Mouse (Mus musculus) megakaryocyte progenitor cell, adult 5-6 weeks (primary cell): ENCODE results near the gene Adgrb2. TPM values are rescaled to one million over a fixed set of nuclear protein-coding genes. Genes with fewer than 3 reads are reported as not detected.
A peak's percentile ranks its signal among the peaks of the same experiment; 100 is the strongest.

Experiments
- ATAC-seq: replicated peaks from 2 replicates; pipeline ENCODE4 v1.8.0; 2016; ENCODE audit warnings: mild to moderate bottlenecking, moderate TSS enrichment, inconsistent platforms; ENCODE audit not compliant: poor library complexity
- total RNA-seq, 2 experiments: library from RNA; stranded (forward) in 1 of 2; stranded (reverse) in 1 of 2; fragments of 157-497, 149-512 nt in 1 of 2; fragments of 200-1000 nt in 1 of 2; gene quantifications; 2 replicates each; pipeline versions ENCODE4 v1.2.3 to v1.2.4; 2015 to 2017

Gene Adgrb2
- total RNA-seq, 2 experiments from 2014 or later: not detected

DNA sequence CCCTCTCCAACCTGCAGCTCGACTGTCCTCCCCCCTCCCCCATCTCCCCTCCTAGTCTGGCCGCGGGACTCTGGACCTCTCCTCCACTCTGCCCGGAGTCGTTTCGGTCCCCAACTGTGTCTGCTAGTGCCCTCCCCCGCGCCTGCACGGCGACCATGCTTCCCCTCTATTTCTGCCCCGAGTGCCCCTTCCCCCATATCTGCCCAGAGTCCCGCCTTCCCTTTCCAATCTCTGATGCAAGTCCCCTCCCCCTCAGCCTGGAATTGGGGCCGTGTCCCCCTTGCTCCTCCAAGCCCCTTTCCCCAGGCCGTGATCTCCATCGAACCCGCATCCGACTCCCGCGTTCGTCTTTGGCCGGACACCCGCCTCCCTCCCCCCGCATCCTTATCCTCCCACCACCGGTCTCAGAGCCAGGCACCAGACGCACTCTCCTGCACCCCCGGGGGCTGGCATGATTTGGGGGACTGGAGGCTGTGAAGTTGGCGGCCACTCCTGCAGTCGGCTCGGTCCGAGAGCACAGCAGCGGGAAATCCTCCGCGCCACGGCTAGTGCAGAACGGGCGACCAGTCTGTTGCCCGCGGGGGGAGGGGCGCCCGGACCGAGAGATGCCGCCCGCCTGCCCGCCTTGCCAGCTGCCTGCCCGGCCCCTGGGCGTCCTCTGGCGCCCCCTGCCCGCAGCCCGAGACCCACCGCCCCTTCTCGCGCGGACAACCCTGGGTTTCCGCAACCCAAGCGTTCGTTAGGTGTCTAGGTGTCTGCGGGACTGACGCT lies 1.2 kb downstream of the Adgrb2 start:
- ATAC-seq: no peak

DNA sequence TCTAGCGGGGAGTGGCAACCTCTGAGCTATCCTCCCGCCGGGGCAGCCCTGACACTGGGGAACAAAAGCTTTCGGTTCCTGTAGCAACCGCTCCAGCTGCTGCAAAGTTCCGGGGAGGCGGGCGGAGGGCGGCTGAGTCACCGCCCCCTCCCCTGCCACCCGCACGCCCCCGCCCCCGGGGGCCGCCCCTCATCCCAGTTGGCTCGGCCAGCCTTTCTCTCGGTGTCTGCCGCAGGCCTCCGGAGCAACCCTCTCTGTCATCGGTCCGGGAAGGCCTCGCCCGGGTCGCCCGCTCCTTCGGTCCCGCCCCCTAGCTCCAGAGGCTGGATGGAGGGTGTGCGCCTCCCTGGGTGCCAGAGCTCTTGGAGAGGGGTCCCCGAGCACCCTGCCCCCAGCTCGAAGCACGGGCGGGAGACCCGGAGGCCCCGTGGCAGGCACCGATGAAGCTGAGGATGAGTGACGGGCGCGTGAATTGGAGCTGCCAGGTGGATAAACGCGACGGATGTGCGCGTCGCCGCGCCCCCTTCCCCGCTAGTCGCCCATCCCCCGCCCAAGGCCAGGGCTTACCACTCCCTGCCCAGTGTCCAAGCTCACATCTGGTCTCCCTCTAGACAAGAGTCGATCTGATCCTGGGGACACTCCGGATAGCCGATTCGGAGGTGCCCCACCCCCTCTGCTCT lies 3.3 kb downstream of the Adgrb2 start:
- peak; percentile 42 for ATAC-seq

DNA sequence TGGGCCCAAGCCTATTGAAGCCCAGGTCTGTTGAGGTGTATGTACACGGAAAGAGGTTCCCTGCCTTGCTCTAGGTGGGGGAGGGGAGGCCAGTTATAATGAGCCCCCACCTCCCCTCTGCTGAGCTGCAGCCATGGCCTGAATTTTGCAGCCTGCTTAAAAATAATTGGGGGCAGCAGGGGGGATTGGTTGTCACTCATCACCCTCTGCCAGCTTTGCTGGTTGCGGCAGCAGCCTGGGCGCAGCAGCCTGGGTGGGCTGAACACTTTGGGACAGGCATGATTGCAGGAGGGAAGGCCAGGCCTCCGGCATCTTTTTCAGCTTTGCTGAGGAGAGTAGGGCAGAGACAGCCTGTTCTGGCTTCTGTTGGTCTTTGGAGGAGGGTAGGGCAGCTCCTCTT lies 5.3 kb downstream of the Adgrb2 start:
- ATAC-seq: no peak

DNA sequence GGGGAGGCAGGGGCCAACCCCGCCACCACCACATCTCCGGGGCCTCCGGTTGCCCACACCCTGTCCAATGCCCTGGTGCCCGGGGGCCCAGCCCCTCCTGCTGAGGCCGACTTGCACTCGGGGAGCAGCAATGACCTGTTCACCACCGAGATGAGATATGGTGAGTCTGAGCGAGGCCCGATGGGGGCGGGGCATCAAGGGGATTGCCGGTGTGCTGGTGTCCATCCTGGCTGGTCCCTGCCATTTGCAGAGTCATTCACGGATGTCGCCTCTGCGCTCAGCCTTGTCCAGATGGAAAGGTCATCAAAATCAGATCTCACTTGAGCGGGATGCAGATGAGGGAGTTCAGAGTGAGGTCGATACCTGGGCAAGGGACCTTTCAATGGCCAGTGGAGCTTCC lies 8.1 kb downstream of the Adgrb2 start:
- no peak for ATAC-seq

DNA sequence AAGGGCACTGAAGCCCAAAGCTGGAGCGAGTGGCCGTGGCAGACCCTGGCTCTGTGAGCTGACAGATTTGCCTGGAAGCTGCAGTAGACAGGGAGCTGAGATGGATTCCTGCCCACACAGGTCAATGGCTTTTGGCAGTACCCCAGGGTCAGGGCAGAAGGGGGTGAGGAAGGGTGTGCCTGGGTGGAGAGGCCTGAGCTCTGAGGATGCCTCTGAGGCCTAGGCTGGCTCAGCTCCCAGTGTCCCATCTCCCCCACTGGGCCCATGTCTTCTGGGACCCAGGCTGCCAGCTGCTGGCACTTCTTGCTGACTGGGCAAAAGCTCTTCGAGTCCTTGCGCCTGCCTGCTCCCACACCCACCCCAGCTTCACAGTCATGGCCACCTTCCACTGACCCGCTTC lies 8.5 kb downstream of the Adgrb2 start:
- ATAC-seq: no peak

DNA sequence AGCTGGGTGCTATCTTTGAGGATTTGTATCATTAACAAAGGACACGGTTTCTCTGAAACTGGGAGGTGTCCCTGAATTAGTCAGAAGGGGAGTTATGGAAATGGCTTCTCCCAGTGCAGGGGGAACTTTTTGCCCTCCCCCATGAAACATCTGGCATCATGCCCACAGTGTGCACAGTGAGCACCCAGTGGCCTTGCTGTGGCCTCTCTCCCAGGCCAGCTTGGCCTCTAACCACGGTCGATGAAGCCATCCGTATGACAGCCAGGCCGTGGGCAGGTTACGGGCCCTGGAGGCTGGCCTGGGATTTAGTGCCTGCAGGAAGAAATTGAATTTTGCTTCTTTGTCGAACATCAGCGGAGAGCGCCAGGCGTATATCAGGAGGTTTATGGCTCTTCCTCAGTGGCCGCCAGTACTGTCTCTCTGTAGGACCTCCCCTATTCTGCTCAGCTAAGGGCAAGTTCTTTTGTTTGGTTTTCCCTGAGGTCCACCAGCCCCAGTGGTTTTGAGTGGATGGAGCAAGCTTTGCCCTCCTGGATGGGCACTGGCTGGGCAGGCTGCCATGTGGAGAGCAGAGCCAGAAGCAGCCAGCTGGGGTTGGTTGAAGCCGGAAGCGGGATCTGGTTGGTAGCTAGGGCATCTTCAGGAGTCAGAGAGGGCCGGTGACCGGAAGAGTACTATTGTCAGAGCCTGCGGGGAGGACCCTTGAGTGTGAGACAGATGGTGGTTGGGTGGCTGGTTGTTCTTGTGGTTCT lies 9.4 kb downstream of the Adgrb2 start:
- no peak for ATAC-seq

DNA sequence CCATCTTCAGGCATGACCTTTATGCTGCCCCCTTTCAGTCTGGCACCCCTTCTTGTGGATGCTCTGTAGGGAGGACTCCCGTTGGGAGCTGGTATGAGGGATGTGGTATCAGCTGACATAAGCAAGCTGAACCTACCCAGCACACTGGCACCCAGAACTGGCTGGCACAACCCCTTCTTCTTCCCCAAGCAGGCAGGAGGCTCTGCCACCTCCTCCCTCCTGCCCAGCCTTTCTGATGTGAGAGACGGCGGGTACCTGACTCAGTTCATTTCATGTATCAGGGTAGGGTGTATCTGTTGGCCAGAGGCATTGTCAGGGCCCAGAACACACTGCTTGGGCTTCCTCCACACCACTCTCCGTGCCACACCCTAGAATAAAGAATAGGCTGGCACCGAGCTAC lies 10.1 kb downstream of the Adgrb2 start:
- no peak for ATAC-seq

DNA sequence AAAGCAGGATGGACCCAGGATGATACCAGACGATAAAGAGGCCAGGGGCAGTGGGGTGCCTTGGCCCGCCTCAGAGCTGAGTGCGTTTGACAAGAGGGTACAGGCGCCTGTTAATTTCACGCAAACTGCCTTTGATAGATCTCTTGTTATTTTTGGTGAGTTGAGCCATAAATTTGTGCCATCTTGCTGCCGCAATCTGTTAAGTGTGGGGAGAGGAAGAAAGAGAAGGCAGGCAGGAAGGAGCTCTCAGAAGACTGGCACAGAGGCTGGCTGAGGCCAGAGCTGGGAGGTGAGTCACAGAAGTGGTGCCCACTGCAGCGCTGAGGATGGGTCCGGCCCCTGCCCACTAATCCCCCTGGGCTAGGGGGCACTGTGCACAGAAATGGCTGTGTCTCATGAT lies 10.6 kb downstream of the Adgrb2 start:
- no peak for ATAC-seq

DNA sequence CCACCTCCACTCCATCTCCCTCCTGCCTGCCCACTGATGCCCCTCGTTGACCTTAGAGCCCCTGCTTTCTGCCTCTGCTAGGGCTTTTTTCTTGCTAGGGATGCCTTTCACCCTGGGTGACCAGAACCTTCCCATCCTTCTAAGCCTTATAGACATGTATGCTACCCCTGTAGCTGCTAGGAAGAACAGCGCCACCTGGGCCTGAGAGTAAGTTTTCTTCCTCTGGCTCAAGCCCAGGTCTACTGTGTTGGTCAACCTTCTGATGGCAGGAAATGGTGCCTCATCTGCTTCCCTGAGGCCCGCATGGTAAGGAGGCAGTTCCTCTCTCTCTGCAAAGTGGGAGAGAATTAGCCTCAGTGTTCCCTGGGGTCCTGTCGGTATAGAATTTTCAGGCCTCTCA lies 11.3 kb downstream of the Adgrb2 start:
- ATAC-seq: peak; percentile 63; the same call in 1 of the 2 replicates

DNA sequence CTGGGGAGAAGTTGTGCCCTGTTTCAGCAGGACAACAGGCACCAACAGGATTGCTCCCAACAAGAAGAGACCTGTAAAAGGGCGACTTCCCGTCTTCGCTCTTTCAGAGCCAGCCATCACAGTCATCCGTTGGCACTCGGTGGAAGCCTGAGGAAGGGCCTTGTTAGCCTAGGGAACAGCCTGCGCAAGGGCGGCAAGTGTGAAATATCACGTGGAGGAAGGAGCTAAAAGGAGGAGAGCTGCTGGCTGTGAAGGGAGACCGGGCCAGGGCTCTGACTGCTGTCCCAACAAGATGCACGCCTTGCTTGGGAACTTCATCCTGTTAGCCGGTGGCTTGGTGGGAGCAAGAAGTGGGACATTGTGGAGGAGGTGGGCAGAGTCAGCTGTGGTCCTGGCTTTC lies 13.5 kb downstream of the Adgrb2 start:
- no peak for ATAC-seq

DNA sequence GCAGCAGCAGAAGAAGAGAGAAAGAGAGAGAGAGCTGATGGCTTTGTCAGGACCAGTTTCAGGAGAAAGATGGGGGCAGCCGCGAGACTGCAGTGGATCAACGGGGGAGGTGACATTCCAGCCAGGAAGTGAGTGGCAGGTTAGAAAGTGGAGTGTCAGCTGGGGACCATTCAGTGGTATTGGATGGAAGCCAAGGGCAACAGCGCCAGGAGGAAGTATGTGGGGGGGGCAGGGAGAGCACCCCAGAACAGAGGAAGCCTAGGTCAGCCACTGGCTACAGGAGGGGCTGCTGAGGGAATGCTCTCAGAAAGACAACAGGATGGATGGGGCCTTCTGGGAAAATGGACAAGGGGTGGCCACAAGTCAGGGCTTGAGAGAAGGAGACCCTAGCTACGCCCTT lies 17.0 kb downstream of the Adgrb2 start:
- ATAC-seq: 0 out of 2 replicates have a peak, but pooled peaks have one; percentile 35

DNA sequence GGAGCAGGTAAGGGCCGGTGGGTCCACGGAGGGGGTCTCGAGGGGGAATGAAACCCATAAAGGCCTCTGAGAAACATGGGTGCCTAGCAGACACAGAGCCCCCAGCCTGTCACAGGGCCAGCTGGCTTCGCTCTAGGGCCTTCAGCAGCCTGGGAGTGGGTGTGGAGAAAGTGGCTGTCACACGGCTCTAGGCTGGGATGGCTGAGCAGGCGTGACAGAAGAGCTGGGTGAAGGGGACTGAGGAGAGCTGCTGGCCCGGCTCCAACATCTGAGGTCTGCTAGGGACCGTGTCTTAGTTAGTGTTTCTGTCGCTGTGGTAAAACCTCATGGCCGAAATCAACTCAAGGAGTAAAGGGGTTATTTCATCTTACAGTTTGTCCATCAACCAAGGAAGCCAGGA lies 17.5 kb downstream of the Adgrb2 start:
- ATAC-seq: no peak

DNA sequence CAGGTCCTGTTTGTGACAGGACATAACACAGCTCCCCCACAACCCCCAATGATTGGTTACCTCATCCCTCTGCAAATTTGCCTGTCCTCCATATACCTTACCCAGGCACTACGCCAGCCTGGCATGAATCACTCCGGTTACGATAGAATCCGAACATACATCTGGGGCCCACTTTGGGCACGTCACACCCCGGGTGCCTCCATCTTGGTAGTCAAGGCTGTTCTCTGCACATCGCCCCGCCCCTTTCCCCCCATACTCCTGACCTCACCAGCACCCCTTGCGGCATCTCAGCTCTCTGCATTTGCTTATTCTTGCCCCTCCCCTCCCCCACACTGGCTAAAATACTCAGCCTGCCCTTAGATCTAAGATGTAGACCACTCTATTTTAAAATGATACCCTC lies 20.9 kb downstream of the Adgrb2 start:
- ATAC-seq: 0 out of 2 replicates have a peak, but pooled peaks have one; percentile 24

DNA sequence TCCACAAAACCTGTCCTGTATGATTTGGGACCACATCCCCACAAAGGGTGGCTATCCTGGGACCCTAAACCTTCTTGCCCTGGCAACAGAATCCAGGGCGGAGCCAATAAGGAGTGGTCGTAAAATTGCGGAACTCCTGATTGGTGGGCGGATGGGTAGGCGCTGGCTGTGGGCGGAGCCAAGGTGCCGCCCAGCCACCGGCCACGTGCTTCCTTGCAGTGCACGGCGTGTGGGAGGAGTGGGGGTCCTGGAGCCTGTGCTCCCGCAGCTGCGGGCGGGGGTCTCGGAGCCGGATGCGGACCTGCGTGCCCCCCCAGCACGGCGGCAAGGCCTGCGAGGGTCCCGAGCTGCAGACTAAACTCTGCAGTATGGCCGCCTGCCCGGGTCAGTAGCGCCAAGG lies 21.9 kb downstream of the Adgrb2 start:
- peak; percentile 79 for ATAC-seq

DNA sequence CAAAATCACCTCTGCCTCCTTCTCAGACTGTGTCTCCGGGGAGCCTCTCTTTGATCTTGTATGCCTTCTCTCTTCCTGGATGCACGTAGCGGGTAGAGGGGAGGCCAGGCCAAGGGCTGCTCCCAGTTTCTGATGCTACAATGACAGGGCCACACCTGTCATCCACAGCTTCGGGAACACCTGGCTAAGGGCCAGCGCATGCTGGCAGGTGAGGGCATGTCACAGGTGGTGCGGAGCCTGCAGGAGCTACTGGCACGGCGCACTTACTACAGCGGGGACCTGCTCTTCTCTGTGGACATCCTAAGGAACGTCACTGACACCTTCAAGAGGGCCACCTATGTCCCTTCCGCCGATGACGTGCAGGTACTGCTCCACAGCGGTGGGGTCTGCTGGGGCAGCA lies 24.4 kb downstream of the Adgrb2 start:
- ATAC-seq: no peak

DNA sequence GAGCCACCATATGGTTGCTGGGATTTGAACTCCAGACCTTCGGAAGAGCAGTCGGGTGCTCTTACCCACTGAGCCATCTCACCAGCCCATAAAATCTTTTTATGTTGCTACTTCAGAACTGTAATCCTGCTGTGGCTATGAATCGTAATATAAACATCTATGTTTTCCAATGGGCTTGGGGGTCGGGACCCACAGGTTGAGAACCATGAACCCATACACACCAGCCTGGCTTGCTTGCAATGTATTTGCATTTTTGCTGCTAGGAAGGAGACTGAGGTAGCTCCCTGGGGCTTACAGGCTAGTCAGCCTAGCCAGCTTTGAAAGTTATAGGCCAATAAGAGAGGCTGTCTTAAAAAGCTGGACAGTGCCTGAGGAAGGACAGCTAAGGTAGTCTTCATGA lies 26.1 kb downstream of the Adgrb2 start:
- no peak for ATAC-seq

DNA sequence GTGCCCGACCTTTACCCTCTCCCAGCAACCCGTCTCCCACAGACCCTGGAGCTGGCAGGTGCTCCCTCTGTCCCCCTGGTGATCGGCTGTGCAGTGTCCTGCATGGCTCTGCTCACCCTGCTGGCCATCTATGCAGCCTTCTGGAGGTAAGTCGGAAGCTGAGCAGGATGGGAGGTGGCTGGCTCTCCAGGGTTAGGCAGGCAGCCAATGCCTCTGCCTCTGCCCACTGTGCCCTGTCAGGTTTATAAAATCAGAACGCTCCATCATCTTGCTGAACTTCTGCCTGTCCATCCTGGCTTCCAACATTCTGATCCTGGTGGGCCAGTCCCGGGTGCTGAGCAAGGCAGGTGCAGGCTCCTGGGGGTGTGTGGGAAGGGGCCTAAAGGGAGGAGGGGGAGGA lies 27.6 kb downstream of the Adgrb2 start:
- no peak for ATAC-seq

DNA sequence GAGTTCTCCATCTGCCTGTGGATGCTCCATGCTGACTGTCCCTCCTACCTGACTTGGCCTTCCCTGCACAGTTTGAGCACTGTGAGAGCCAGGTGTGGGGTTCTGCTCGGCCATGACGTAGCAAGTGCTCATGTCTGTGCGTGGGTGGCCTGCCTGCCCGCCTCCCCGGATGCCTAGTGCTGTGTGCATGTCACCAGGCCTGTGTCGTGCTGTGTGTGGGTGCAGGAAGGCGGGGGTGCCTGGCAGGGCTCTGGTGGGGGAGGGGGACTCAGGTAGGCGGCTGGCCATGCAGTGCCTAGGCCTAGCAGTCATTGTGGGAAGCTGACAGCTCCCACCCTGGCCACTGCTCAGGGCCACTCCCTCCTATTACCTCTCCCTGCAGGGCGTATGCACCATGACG lies 28.4 kb downstream of the Adgrb2 start:
- ATAC-seq: peak; percentile 43; the same call in 1 of the 2 replicates

DNA sequence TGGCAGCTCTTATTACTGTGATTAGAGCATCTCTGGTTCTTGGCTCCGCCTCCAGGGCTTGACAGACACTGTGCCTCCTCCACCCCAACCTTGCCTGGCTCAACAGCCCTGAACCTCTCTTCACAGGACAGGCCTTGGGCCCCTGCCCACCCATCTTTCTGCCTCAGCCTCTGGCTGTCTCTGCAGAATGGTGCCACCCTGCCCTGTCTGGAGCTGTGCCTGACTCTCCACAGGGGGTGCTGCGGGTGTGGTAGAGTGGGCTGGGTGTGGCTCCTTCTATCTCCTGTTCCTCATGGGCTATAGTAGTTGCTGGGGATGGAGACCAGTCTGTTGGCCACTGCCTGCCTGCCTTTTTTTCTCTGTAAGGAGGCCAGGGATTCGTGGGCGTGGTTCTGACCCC lies 31.3 kb downstream of the Adgrb2 start:
- peak; percentile 50; the same call in 1 of the 2 replicates for ATAC-seq

DNA sequence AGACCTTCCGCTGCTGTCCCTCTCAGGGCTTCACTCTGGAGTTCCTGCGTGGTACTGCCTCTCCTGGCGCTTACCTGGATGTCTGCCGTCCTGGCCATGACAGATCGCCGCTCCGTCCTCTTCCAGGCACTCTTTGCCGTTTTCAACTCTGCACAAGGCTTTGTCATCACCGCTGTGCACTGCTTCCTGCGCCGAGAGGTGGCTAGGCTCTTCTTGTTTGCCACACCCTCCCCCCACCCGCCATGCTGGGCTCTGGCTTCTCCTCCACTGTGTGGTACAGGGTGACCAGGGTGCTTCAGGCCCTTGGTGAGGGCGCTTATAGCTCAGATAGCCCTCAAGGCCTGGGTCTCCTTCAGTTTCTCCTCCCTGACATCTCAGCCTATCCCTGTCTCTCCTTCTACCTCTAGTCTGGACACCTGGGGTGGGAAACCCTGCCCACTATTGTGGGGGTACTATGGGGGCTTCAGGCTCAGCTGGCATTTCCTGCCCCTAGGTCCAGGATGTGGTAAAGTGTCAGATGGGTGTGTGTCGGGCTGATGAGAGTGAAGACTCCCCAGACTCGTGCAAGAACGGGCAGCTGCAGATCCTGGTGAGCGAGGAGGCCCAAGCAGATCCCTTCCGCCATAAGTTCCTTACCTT lies 32.5 kb downstream of the Adgrb2 start:
- ATAC-seq: no peak

DNA sequence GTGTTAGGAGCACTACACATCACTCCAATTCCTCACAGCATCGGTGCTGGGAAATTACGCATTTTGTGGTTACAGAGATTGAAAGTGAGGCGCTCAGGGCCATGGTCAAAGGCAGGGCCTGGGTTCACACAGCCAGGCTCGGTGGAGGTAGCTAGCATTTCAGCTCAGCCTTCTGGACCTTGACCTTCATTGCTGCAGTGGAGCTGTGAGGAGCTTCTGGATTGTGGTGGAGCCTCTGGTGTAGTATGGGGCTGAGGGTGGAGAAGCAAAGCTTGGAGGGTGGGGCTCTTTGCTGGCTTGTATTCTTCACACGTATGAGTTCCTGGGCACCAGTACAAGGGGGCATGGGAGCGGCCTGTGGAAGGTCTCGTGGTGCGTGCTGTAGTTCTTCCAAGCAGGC lies 38.3 kb downstream of the Adgrb2 start:
- no peak for ATAC-seq
